Mouse (Mus musculus): Measurements from ENCODE around the gene Dpp8. TPM values are rescaled to one million over a fixed set of nuclear protein-coding genes. Genes with fewer than 3 reads are reported as not detected.

The Dpp8 gene
- polyA plus RNA-seq (2012; fragmentation: generic; extraction: Trizol) = 24.4 TPM

GRCm38 (mm10) chr9:65032269-65033108 lies at the start of gene Dpp8:
TSS of gene Dpp8 (plus strand) at chr9:65032414.
- TF ChIP-seq TCF3 (IDR thresholded peaks at IDR 0.05; ENCODE audit: insufficient read length, low read depth) = no peak
- no peak for TF ChIP-seq TCF12 (IDR thresholded peaks at IDR 0.05; ENCODE audit: insufficient read depth, poor library complexity, severe bottlenecking)
- TF ChIP-seq MYOG (IDR thresholded peaks at IDR 0.05; ENCODE audit: control insufficient read depth in 1 of 3, insufficient read depth in 1 of 3, insufficient read length in 2 of 3, low read depth in 2 of 3) = peak in 1 of 3 experiments; percentile 2
- TF ChIP-seq MYOD1 (IDR thresholded peaks at IDR 0.05; ENCODE audit: control insufficient read depth in 1 of 3, insufficient read length in 2 of 3, low read depth in 2 of 3) = peak in 1 of 3 experiments; percentile 6
- TF ChIP-seq CEBPB (IDR thresholded peaks at IDR 0.05; ENCODE audit: insufficient read depth, poor library complexity, severe bottlenecking) = no peak
- peak; percentile 45 for TF ChIP-seq MAX (IDR thresholded peaks at IDR 0.05; ENCODE audit: low read depth)
- TF ChIP-seq USF1 (IDR thresholded peaks at IDR 0.05; ENCODE audit: low read depth) = peak; percentile 29
- TF ChIP-seq POLR2A (IDR thresholded peaks at IDR 0.05; ENCODE audit: insufficient read length, low read depth) = peak; percentile 64
- TF ChIP-seq POLR2AphosphoS2 (IDR thresholded peaks at IDR 0.05; ENCODE audit: insufficient read length, low read depth) = no peak
- Histone ChIP-seq H3K4me2 (ENCODE audit: low read depth) (peak within 1 kb of the TSS; percentile 95), H3K27me3 (ENCODE audit: control insufficient read depth, insufficient read depth, insufficient read length) (no peaks in the 10 kb centered on the region), H3K36me3 (ENCODE audit: control insufficient read depth, insufficient read depth) (peaks cover 9% of the 10 kb centered on the region), H3K79me2 (ENCODE audit: control insufficient read depth, insufficient read depth) (peaks cover 16% of the 10 kb centered on the region), H3K4me3 (peak within 1 kb of the TSS; percentile 72), H3ac (ENCODE audit: control insufficient read depth, insufficient read length) (peak within 1 kb of the TSS; percentile 97)

GRCm38 (mm10) chr9:64985037-64985794 lies 47.0 kb upstream of the Dpp8 start:
- H3K79me2 ChIP-seq (ENCODE audit: control insufficient read depth, insufficient read depth) = no peaks in the 10 kb centered on the region
- no peak overlapping the region for H3K4me2 ChIP-seq (ENCODE audit: low read depth)
- no peaks in the 10 kb centered on the region for H3K27me3 ChIP-seq (ENCODE audit: control insufficient read depth, insufficient read depth, insufficient read length)
- peaks cover 42% of the 10 kb centered on the region for H3K36me3 ChIP-seq (ENCODE audit: control insufficient read depth, insufficient read depth)
- no peak for TF ChIP-seq MYOD1 (IDR thresholded peaks at IDR 0.05; ENCODE audit: control insufficient read depth in 1 of 3, insufficient read length in 2 of 3, low read depth in 2 of 3)
- no peak for TF ChIP-seq SRF (IDR thresholded peaks at IDR 0.05; ENCODE audit: control insufficient read depth, insufficient read length, low read depth)
- H3K4me3 ChIP-seq = no peak overlapping the region
- H3ac ChIP-seq (ENCODE audit: control insufficient read depth, insufficient read length) = no peak overlapping the region

- no peak overlapping the region for H3K4me2 ChIP-seq (ENCODE audit: low read depth)
- H3ac ChIP-seq (ENCODE audit: control insufficient read depth, insufficient read length) = no peak overlapping the region
- H3K79me2 ChIP-seq (ENCODE audit: control insufficient read depth, insufficient read depth) = no peaks in the 10 kb centered on the region
- no peak overlapping the region for H3K4me3 ChIP-seq
- peaks cover 38% of the 10 kb centered on the region for H3K36me3 ChIP-seq (ENCODE audit: control insufficient read depth, insufficient read depth)
- H3K27me3 ChIP-seq (ENCODE audit: control insufficient read depth, insufficient read depth, insufficient read length) = no peaks in the 10 kb centered on the region
- TF ChIP-seq CEBPB (IDR thresholded peaks at IDR 0.05; ENCODE audit: insufficient read depth, poor library complexity, severe bottlenecking) (no peak), E2F4 (IDR thresholded peaks at IDR 0.05; ENCODE audit: insufficient read depth) (no peak), POLR2A (IDR thresholded peaks at IDR 0.05; ENCODE audit: insufficient read length, low read depth) (no peak), MAX (IDR thresholded peaks at IDR 0.05; ENCODE audit: low read depth) (no peak), REST (IDR thresholded peaks at IDR 0.05; ENCODE audit: insufficient read depth, insufficient read length) (no peak)
These were observed 46.4 kb upstream of the Dpp8 start for GRCm38 (mm10) chr9:64985807-64986206.

GRCm38 (mm10) chr9:64987651-64988050 lies 44.6 kb upstream of the Dpp8 start:
- H3K27me3 ChIP-seq (ENCODE audit: control insufficient read depth, insufficient read depth, insufficient read length) = no peaks in the 10 kb centered on the region
- H3K79me2 ChIP-seq (ENCODE audit: control insufficient read depth, insufficient read depth) = no peaks in the 10 kb centered on the region
- H3ac ChIP-seq (ENCODE audit: control insufficient read depth, insufficient read length) = no peak overlapping the region
- H3K36me3 ChIP-seq (ENCODE audit: control insufficient read depth, insufficient read depth) = peaks cover 38% of the 10 kb centered on the region
- H3K4me2 ChIP-seq (ENCODE audit: low read depth) = no peak overlapping the region
- H3K4me3 ChIP-seq = no peak overlapping the region
- TF ChIP-seq TCF3 (IDR thresholded peaks at IDR 0.05; ENCODE audit: insufficient read length, low read depth) (no peak), TCF12 (IDR thresholded peaks at IDR 0.05; ENCODE audit: insufficient read depth, poor library complexity, severe bottlenecking) (no peak), MAX (IDR thresholded peaks at IDR 0.05; ENCODE audit: low read depth) (no peak), E2F4 (IDR thresholded peaks at IDR 0.05; ENCODE audit: insufficient read depth) (no peak)

GRCm38 (mm10) chr9:64988443-64988842 lies 43.8 kb upstream of the Dpp8 start:
- TF ChIP-seq MYOD1 (IDR thresholded peaks at IDR 0.05; ENCODE audit: control insufficient read depth in 1 of 3, insufficient read length in 2 of 3, low read depth in 2 of 3) (no peak), TCF12 (IDR thresholded peaks at IDR 0.05; ENCODE audit: insufficient read depth, poor library complexity, severe bottlenecking) (no peak), POLR2A (IDR thresholded peaks at IDR 0.05; ENCODE audit: insufficient read length, low read depth) (no peak), SRF (IDR thresholded peaks at IDR 0.05; ENCODE audit: control insufficient read depth, insufficient read length, low read depth) (no peak), USF1 (IDR thresholded peaks at IDR 0.05; ENCODE audit: low read depth) (no peak), TCF3 (IDR thresholded peaks at IDR 0.05; ENCODE audit: insufficient read length, low read depth) (no peak)
- H3K27me3 ChIP-seq (ENCODE audit: control insufficient read depth, insufficient read depth, insufficient read length) = no peaks in the 10 kb centered on the region
- H3K4me2 ChIP-seq (ENCODE audit: low read depth) = no peak overlapping the region
- peaks cover 35% of the 10 kb centered on the region for H3K36me3 ChIP-seq (ENCODE audit: control insufficient read depth, insufficient read depth)
- H3K4me3 ChIP-seq = no peak overlapping the region
- no peaks in the 10 kb centered on the region for H3K79me2 ChIP-seq (ENCODE audit: control insufficient read depth, insufficient read depth)
- no peak overlapping the region for H3ac ChIP-seq (ENCODE audit: control insufficient read depth, insufficient read length)
